Mouse (Mus musculus) right cerebral cortex, postnatal 36 days (tissue): ENCODE measurements around the gene Sh3kbp1.

Experiments
- DNase-seq, 2 experiments: peaks; one replicate each; pipeline ENCODE4 v3.0.0; 2022; ENCODE audit warnings: low spot score in 2 of 2, mixed read lengths in 1 of 2

The Sh3kbp1 gene

DNA sequence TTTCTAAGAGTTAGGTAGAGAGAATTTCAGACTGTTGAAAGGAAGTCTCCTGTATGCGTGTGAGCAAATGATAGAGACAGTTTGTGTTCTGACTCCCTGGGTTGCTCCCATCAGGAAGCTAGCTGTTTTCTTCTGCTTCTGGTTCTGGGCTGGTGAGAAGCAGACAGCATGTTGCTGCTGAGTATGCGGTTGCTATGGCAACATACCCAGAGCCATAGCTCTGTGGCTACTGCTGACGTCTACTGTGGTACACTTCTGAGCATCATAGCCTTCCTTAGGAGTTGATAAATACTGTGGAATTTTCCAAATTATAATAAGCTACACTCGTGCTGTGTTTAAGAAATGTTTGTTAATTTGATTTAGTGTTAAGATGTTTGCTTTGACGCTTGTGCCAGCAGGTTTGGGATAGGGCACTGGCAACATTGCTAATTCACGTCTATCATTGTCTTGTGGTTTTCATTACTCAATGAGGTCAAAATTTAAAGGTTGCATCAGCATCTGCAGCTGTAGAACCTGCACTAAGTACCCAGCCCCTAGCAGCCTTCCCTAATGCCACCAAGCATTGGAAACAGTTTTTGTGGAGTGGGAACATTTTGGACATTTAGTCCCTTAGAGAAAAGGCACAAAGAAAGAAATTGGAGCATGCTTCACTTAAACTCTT lies 202.2 kb downstream of the Sh3kbp1 start:
- DNase-seq = peak in 1 of 2 experiments; percentile 57

DNA sequence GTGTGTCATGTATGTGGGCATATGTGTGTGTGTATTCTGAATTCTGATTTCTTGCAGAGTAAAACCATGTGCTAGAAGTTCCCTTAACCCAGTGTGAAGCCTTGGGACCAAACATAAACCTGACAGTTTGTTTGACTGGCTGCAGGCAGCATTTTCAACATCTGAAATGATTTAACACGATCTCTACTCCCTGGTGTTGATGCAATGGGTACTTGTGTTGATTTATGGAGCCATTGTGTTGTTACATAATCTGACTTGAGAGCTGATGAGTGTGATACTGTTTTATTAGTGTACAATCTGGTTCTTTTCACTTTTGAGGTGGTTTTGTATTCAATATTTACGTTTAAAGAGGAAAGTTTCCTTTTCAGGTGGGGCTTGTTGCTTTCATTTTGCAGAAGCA lies 204.1 kb downstream of the Sh3kbp1 start:
- DNase-seq = no peak

DNA sequence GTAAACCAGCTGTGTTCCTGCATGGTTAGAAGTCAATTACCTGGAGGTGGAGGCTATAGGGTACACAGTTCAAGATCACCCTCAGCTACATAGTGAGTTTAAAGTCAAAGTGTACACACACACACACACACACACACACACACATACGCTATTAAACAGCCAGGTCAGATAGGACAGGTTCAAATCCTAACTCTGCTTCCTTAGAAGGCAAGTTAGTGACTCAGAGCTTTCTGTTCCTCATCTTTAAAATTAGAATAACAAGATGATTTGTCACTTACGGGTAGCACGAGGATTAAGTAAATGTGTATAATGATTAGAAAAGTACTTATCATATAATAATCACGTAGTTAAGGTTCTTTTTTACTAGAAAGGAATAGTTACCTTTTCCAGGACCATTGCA lies 208.2 kb downstream of the Sh3kbp1 start:
- no peak for DNase-seq

- DNase-seq = no peak
Observed at GRCm38 (mm10) chrX:159837379-159837778, 210.3 kb downstream of the Sh3kbp1 start.

- no peak for DNase-seq
Observed at GRCm38 (mm10) chrX:159839786-159840185, 212.7 kb downstream of the Sh3kbp1 start.

DNA sequence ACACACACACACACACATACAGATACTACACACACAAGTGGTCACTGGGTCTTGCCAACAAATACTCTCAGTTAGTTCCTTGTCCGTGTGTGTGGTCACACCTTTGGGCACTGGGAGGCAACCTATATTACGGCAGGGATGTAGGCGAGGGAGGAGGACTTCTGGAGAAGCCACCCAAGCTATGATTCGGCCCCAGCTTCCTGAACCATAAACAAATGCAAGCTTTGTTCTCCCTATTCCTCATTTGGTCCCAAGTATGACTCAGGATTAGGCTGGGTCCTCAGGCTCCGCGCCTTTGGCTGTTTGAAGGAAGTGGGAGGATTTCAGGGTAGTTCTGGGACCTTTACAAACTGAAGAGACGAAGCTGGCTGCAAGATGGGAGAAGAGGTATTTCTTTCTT lies 213.2 kb downstream of the Sh3kbp1 start:
- no peak for DNase-seq

DNA sequence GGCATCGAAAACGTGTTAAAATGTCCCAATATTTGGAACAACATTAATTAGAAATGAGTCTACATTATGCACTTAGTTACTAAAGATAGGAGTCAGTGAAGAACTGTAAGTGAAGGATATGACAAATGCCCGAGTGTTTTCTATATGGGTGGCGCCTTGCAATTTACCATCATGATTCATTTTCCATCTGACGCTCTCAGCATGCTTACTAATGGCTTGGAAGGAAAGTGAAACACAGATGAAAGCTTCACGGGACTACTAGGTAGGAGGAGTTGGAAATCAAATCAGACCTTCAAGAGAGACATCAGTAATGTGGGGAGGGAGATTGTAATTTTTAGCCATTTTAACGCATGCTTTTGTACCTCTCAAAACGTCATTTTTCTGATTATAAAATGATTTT lies 223.7 kb downstream of the Sh3kbp1 start:
- DNase-seq = no peak

DNA sequence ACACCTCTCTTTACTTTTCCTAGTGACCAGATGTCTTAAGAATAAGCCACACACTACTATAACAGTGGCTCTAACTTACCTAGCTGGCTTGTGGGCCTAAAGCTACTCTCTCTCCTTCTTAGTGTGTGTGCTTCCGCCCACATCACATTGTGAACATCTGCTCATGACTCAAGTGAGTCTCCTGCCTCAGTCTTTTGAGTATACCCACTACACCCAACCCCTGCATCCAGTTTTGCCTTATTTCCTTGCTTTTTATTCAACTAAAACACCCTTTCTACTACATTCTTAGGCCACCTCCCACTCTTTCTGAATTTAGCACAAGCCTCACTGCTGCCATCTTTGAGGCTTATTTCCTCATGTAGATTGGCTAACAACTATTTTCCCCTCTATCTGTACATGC lies 229.8 kb downstream of the Sh3kbp1 start:
- DNase-seq = peak in 1 of 2 experiments; percentile 23

DNA sequence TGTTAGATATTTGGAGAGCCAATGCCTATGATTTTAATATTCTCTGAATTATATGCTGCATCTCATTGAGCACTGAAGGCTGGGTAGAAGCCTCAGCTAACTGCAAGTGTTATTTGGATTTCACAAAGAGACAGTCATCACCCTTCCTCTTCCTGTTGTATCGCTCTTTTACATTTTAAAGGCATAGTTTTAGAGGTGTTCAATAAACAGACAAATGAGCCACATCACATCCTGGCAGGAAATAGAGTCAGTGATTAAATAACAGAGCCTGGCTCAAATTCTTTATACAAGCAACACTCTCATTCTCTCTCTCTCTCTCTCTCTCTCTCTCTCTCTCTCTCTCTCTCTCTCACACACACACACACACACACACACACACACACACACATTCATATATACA lies 231.1 kb downstream of the Sh3kbp1 start:
- no peak for DNase-seq

DNA sequence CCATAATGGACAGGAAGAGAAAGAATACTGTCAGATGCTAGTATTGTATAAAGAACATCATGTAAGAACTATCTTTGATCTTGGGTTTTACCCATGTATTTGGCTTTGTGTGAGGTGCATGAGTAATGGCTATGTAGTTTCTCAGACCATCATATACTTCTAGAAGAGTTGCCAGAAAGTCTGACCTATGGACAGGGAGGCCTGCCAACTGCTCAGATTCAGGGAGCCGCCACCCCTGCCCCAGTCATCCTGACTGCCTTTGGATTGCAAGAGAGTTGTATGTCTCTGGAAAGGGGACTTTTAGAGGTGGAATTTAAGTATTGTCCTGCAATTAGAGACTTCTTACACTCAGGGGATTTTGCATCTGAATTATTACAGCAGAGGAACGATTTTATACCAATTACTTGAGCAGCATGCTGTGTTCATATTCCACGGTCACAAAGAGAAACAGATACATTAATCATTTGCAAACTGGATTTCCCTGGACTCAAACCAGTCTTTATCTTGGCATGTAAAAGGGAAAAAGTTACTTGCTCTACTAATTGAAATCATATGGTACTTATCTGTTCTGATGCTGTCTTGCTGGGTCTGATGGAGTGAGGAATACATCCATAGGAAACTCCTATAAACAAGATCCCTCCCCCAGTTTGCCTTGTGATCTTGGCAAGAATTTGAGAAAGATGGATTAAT lies 233.9 kb downstream of the Sh3kbp1 start:
- DNase-seq = no peak

GRCm38 (mm10) chrX:159867660-159868059 lies 240.6 kb downstream of the Sh3kbp1 start:
- DNase-seq = peak in 1 of 2 experiments; percentile 9

- DNase-seq = no peak
Observed at GRCm38 (mm10) chrX:159872521-159872920, 245.4 kb downstream of the Sh3kbp1 start.

DNA sequence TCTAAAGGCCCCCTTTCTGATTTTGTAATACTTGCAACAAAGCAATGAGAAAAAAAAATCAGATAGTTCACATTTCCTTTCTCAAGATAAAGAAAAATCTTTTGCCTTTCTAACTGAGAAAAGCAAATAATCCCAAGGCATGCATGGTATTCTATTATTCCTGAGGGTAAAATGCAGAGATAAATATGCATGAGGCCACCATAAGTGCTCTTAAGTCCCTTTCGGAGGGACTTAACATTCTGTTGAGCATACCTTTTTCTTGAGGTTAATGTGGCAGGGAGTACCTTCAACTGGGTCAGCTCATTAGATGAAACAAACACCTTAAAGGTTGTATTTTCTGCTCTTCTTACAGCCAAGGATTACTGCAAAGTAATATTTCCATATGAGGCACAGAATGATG lies 250.7 kb downstream of the Sh3kbp1 start:
- no peak for DNase-seq

DNA sequence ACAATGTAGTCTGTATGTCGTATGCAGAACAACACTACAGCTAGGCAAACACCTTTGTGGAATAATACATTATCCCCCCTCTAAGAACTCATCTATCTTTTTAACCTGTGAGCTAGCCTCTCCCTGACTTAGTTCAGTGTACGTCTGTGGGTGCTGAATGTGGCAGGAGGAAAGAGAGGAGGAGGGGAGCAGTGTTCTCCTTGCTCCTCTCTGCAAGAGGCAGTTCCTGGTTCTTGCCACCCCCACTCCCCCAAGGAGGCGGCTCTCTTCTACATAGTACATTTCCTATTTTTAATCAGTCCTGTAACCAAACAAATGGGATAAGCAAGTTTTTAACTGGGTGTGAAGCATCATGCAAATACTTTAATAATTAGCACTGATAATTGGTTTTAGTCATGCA lies 252.4 kb downstream of the Sh3kbp1 start:
- DNase-seq = peak in 1 of 2 experiments; percentile 6

DNA sequence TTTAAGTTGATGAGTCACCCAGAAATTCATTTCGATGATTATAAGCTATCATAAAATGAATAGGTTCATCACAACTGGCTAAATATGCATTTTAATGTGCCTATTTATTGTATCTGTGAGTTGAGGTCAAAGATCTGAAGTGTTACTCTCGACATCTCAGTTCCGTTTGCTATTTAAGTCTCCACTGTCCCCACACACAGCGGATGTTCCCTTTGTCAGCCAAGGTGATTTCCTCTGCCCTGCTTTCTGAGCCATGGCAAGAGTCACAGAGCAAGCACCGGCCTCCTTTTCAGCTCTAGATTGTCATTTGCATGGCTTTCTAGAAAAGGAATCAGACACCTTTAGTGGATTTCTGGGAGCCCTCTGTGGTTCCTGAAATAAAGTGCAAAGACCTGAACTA lies 254.5 kb downstream of the Sh3kbp1 start:
- DNase-seq = no peak

DNA sequence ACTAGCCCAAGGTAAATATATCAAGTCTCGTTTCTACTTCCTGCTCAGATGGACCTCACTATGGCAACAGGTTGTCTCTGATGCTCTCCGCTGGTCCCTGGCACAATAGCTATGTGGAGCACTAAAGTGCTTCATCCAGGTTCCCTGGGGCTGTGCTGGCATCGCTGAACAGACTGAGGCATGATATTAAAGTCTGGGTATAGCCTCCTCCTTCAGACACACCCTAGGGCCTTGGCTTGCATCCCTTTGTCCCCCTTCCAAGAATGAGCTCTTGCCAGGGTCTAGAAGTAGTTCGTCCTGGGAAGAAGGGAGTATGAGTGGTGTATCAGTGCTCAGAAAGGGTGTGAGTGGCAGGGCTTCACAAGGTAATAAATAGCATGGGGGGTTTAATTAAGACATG lies 269.5 kb downstream of the Sh3kbp1 start:
- DNase-seq = no peak

- no peak for DNase-seq
Observed at GRCm38 (mm10) chrX:159898110-159898509, 271.0 kb downstream of the Sh3kbp1 start.

GRCm38 (mm10) chrX:159899121-159899520 lies 272.0 kb downstream of the Sh3kbp1 start:
- DNase-seq = no peak

DNA sequence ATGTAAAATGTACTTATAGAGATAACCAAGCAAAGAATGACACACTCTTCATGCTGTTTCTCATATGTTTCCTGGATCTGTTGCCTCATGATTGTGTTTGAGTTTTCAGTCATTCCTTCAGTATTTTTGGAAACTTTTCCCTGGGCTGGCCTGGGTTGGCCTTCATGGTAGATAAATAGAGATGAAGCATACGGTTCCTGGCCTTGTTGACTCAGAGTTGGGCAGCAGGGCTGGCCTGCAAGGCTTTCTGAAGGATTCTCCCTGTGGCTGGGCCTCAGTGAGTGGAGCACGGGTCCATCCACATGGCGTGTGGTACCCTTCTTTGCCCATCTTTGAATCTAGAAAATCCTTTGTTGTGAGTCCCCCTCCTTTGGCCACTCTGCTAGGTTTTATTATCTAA lies 276.3 kb downstream of the Sh3kbp1 start:
- DNase-seq = no peak

DNA sequence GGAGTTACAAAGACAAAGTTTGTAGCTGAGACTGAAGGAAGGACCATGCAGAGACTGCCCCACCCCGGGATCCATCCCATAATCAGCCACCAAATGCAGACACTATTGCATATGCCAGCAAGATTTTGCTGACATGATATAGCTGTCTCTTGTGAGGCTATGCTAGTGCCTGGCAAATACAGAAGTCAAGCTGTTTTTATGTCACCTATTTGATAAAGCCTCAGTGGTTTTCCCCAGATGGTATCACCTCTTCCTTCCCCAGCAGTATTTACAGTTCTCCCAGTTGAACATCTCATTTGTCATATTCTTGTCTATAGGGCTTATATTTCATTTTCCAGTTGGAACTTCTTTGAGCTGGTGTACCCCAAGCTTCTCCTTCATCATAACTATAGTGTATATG lies 280.6 kb downstream of the Sh3kbp1 start:
- DNase-seq = no peak

- DNase-seq = no peak
Observed at GRCm38 (mm10) chrX:159909446-159910277, 282.6 kb downstream of the Sh3kbp1 start.

DNA sequence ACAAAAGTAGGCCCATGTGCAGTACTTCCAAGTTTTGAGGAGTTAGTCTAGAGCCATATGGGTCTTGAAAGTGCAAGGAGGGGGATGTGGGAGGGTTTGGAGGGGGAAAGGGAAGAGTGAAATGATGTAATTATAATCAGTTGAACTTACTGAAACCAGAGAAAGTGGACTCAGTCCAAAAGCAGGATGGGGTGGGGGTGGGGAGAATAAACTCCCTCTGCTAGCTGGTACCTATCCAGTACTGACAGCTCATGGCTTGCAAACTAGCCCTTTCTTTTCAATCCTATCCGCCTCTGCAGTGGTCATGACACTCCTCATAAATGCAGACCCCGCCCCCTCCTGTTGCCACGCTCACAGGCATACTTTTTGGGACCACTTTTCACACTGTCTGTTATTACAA lies 283.5 kb downstream of the Sh3kbp1 start:
- no peak for DNase-seq

DNA sequence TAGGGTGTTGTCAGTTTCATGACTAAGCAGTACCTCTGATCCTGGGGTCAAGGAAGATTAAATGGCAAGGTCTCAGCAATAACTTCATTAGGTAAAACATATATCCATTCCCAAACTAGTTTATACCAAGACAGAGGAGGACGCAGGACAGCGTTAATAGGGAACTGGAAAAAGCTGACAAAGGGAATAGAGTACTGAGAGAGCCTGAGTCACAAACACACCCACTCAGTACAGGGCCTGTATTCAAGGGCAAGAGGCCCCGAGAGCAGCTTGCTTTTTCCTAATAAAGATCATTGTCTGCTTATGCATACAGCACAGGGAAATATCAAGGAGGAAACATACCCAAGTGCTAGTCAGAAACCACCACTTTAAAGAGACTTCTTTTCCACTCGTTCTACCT lies 284.5 kb downstream of the Sh3kbp1 start:
- DNase-seq = no peak
